Mouse (Mus musculus): ENCODE measurements around the gene Cacna1s. TPM values are rescaled to one million over a fixed set of nuclear protein-coding genes. Genes with fewer than 3 reads are reported as not detected.

Cacna1s gene
- polyA plus RNA-seq, 1 experiment from 2014 or later: 0.17 TPM

DNA sequence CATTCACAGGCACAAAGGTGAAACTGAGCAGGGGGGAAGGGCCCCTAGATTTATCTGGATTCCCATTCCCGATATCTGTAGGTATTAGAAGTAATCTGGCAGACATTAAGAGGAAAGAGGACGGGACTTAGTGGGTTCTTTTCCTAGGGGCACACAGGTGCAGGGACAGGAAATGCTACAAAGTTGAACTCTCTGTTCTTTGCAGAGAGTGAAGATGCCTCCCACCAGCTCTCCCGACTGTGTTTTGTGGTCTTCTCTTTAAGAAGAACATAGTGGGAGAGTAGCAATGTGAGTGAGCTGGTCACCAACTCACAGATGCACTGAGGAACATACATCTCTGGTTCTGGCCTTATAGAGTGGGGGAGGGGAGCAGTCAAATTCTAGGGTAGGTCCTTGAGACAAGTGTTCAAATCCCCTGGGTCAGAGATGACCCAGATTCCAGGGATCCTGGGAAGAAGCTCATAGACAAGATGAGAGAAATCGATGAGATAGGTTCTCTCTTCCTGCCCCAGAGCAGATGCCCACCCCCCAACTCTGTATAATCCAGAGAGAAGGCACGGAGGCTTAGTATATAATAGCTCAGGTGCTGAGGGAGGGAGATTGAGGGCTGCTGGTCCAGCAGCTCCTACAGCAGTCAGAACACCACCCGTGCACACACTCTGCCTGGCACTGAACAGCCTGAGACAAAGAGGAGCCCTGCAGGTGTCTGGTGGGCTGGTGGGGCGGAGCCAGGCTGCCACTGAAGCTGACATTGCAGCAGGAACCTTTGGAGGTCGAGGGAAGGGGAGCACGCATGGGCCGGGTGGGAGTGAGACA, 80.0 kb downstream of the Cacna1s start:
- H3K9me3 ChIP-seq (ENCODE audit: control insufficient read depth, low read length): no peaks in the 10 kb centered on the region
- peak overlapping the region; percentile 77 for H3K4me2 ChIP-seq (ENCODE audit: low read depth, severe bottlenecking)
- peaks cover 67% of the 10 kb centered on the region for H3K4me1 ChIP-seq (ENCODE audit: control insufficient read depth, insufficient read depth, low read length)
- no peaks in the 10 kb centered on the region for H3K27me3 ChIP-seq (ENCODE audit: control insufficient read depth, insufficient read depth, low read length)
- no peak overlapping the region for H3K27ac ChIP-seq (replicated peaks; ENCODE audit: low read depth, low read length)
- H3K9ac ChIP-seq (ENCODE audit: low read length): peak overlapping the region; percentile 73; the same call in 1 of the 2 replicates
- WGBS: 34% methylated on average over 10 of the region's 10 CpGs
- DNase-seq (ENCODE audit: low spot score) (peak; percentile 25), ATAC-seq (ENCODE audit: insufficient number of reproducible peaks, low FRiP score, low TSS enrichment, low read depth) (no peak)
- H3K4me3 ChIP-seq (ENCODE audit: low read depth, low read length): peak overlapping the region; percentile 80
- H3K36me3 ChIP-seq (ENCODE audit: control insufficient read depth, insufficient read depth, low read length): no peaks in the 10 kb centered on the region

DNA sequence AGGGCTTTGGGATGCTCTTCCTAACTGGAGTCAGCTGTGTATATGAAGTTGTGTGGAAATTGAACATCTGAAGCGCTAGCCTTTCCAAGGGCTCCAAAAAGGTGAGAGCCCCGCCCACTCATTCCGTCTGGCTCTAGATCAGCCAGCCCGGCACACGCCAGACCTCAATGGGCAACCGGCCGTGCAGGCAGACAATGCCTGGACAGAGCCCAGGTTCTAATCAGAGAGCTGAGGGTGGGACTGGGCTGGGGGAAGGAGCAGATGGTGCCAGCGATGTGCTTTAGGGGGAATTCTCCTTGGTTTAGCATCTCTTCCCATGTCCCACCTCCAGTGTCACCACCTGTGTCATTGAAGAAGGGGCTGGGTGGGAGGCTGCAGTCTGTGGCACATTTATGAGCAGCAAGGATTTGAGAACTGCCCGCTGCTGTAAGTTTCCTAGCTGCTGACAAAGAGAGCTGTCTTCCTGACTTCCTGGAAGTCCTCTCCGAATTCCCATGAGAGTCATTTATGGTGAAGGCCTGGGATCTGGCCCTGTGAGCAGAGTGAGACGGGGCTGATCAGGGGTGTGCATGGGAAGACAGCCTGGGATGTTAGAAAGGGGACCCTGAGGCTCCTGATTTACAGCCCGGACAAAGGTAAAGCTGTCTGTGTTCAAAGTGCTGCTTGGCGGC, 81.2 kb downstream of the Cacna1s start:
- ATAC-seq (ENCODE audit: insufficient number of reproducible peaks, low FRiP score, low TSS enrichment, low read depth): no peak
- Histone ChIP-seq H3K4me3 (ENCODE audit: low read depth, low read length) (no peak overlapping the region), H3K27me3 (ENCODE audit: control insufficient read depth, insufficient read depth, low read length) (no peaks in the 10 kb centered on the region)

DNA sequence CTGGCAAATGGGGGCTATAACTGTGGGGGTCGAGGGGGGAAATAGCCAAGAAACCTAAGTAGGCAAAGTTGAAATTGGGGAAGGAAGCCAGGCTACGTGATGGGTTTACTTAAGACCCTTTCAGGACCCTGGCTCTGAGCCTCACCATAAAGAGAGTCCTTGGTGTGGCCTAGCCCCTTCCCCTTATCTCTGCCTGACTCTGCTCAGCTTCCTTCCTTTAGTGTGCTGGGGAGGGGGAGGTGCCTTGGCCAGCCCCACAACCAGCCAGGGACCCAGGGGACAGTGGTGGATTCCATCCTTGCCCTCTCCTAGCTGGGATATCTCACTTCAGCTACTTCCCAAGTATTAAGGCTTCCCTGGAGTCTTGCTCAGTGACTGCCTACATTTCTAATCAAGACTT, 82.0 kb downstream of the Cacna1s start:
- no peak for DNase-seq (ENCODE audit: low spot score)
- 55% methylated on average over 2 of the region's 2 CpGs for WGBS
- Histone ChIP-seq H3K9me3 (ENCODE audit: control insufficient read depth, low read length) (no peaks in the 10 kb centered on the region), H3K4me1 (ENCODE audit: control insufficient read depth, insufficient read depth, low read length) (peaks cover 81% of the 10 kb centered on the region), H3K27me3 (ENCODE audit: control insufficient read depth, insufficient read depth, low read length) (no peaks in the 10 kb centered on the region), H3K36me3 (ENCODE audit: control insufficient read depth, insufficient read depth, low read length) (no peaks in the 10 kb centered on the region), H3K4me3 (ENCODE audit: low read depth, low read length) (no peak overlapping the region), H3K9ac (ENCODE audit: low read length) (no peak overlapping the region), H3K27ac (replicated peaks; ENCODE audit: low read depth, low read length) (no peak overlapping the region), H3K4me2 (ENCODE audit: low read depth, severe bottlenecking) (no peak overlapping the region)
- no peak for ATAC-seq (ENCODE audit: insufficient number of reproducible peaks, low FRiP score, low TSS enrichment, low read depth)

More for the DNA sequence above, 81.2 kb downstream of the Cacna1s start:
- H3K4me2 ChIP-seq (ENCODE audit: low read depth, severe bottlenecking): peak overlapping the region; percentile 20; the same call in 1 of the 2 replicates
- peaks cover 78% of the 10 kb centered on the region for H3K4me1 ChIP-seq (ENCODE audit: control insufficient read depth, insufficient read depth, low read length)
- H3K27ac ChIP-seq (replicated peaks; ENCODE audit: low read depth, low read length): no peak overlapping the region
- H3K36me3 ChIP-seq (ENCODE audit: control insufficient read depth, insufficient read depth, low read length): no peaks in the 10 kb centered on the region
- no peak overlapping the region for H3K9ac ChIP-seq (ENCODE audit: low read length)
- peak; percentile 27 for DNase-seq (ENCODE audit: low spot score)
- WGBS: 34% methylated on average over 13 of the region's 13 CpGs
- H3K9me3 ChIP-seq (ENCODE audit: control insufficient read depth, low read length): no peaks in the 10 kb centered on the region

DNA sequence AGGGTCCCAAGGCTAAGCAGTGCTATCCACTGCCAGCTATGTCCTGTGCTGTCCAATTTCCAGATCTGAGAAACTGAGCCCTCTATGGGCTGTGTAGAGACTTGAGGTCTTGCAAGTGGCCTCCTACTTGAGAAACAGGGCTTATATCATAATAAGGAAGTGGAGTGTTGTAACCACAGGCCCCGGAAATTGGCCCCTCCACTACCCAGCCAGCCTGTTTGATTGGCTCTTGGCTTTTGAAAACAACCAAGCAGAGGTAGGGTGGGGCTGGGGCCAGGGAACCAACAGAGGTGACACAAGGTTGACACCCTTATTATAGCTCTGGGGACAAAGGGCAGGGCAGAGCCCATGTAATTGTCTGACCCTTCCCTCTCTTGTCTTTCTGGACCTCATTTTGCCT, 82.5 kb downstream of the Cacna1s start:
- no peaks in the 10 kb centered on the region for H3K9me3 ChIP-seq (ENCODE audit: control insufficient read depth, low read length)
- H3K9ac ChIP-seq (ENCODE audit: low read length): no peak overlapping the region
- H3K27me3 ChIP-seq (ENCODE audit: control insufficient read depth, insufficient read depth, low read length): no peaks in the 10 kb centered on the region
- no peak overlapping the region for H3K4me3 ChIP-seq (ENCODE audit: low read depth, low read length)
- DNase-seq (ENCODE audit: low spot score): no peak
- H3K27ac ChIP-seq (replicated peaks; ENCODE audit: low read depth, low read length): no peak overlapping the region
- peaks cover 79% of the 10 kb centered on the region for H3K4me1 ChIP-seq (ENCODE audit: control insufficient read depth, insufficient read depth, low read length)
- no peak for ATAC-seq (ENCODE audit: insufficient number of reproducible peaks, low FRiP score, low TSS enrichment, low read depth)
- WGBS: 23% methylated on average over 1 of the region's 1 CpGs
- no peak overlapping the region for H3K4me2 ChIP-seq (ENCODE audit: low read depth, severe bottlenecking)
- no peaks in the 10 kb centered on the region for H3K36me3 ChIP-seq (ENCODE audit: control insufficient read depth, insufficient read depth, low read length)

DNA sequence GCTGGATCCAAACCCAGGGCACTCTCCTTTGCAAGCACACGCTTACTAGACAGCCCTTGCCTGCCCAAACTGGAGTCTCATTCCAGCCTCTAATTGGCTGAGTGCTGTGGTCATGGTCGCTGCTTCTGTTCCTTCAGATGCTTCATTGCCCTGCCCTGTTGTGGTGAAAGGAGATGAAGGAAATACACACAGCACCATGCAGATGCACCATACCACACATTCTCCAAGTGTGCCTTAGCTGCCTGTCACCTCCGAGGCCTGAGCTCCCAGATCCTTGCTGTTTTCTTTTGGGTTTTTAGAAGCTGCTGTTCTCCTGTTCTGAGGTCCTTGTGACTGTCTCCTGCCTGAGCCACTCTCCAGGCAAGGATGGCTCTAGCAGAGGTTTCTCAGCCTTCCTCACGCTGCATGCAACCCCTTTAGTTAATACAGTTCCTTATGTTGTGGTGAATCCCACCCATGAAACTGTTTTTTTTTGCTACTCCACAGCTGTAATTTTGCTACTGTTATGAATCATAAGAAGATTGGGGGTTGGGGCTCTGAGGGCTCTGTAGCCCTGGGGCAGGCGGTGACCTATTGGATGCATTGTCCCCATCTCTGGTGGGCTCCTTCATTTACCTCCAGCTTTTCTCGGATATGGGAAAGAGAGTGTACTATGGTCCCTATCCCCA, 83.4 kb downstream of the Cacna1s start:
- Histone ChIP-seq H3K36me3 (ENCODE audit: control insufficient read depth, insufficient read depth, low read length) (no peaks in the 10 kb centered on the region), H3K9me3 (ENCODE audit: control insufficient read depth, low read length) (no peaks in the 10 kb centered on the region), H3K4me3 (ENCODE audit: low read depth, low read length) (no peak overlapping the region), H3K9ac (ENCODE audit: low read length) (peak overlapping the region; percentile 17; the same call in 1 of the 2 replicates), H3K4me1 (ENCODE audit: control insufficient read depth, insufficient read depth, low read length) (peaks cover 76% of the 10 kb centered on the region), H3K27me3 (ENCODE audit: control insufficient read depth, insufficient read depth, low read length) (no peaks in the 10 kb centered on the region), H3K27ac (replicated peaks; ENCODE audit: low read depth, low read length) (peak overlapping the region; percentile 78), H3K4me2 (ENCODE audit: low read depth, severe bottlenecking) (peak overlapping the region; percentile 11; the same call in 1 of the 2 replicates)
- DNase-seq (ENCODE audit: low spot score) (no peak), ATAC-seq (ENCODE audit: insufficient number of reproducible peaks, low FRiP score, low TSS enrichment, low read depth) (no peak)
- 70% methylated on average over 6 of the region's 6 CpGs for WGBS

DNA sequence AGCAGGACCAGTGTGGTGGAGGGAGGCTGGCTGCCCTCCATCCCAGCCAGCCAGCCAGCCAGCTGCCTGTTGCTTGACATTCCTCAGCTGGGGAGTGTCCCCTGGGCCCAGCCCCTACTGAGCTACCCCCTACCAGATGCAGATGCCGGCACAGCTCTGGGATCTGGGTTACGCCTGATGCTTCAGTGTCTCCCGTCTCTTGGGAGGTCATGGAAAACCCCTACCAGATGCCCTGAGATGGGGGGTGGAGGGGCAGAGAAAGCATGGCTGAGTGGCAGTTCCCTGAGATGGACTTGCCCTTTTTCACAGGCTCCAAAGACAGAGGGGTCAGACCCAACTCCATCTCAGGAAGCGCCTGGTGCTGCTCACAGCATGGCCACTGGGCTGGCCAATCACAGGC, 84.0 kb downstream of the Cacna1s start:
- DNase-seq (ENCODE audit: low spot score) (peak; percentile 46), ATAC-seq (ENCODE audit: insufficient number of reproducible peaks, low FRiP score, low TSS enrichment, low read depth) (no peak)
- 31% methylated on average over 4 of the region's 4 CpGs for WGBS
- Histone ChIP-seq H3K27ac (replicated peaks; ENCODE audit: low read depth, low read length) (peak overlapping the region; percentile 78), H3K4me1 (ENCODE audit: control insufficient read depth, insufficient read depth, low read length) (peaks cover 76% of the 10 kb centered on the region), H3K9ac (ENCODE audit: low read length) (0 out of 2 replicates have a peak overlapping the region, but pooled peaks have one; percentile 14), H3K4me2 (ENCODE audit: low read depth, severe bottlenecking) (peak overlapping the region; percentile 24), H3K4me3 (ENCODE audit: low read depth, low read length) (no peak overlapping the region), H3K36me3 (ENCODE audit: control insufficient read depth, insufficient read depth, low read length) (no peaks in the 10 kb centered on the region), H3K27me3 (ENCODE audit: control insufficient read depth, insufficient read depth, low read length) (no peaks in the 10 kb centered on the region), H3K9me3 (ENCODE audit: control insufficient read depth, low read length) (no peaks in the 10 kb centered on the region)

DNA sequence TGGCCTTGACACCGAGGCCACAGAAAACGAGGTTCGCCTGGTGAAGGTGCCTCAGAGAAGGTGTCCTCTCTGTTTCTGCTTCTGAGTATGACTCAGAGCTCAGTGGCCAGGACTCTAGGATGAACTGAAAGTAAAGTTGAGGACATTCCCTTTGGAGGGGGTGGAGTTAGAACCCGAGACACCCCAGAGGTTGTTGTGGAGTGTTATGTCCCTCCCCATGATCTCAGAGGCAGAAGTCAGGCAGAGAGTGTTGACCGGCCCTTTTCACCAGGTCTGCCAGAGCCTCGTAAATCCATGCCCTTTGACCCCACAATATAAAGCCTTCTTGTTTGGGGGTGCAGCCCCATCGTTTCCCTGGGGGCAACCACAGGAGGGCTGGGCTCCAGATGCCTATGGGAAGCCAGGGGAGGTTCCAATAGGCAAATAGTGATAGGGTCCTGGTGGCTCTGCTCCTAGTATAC, 84.6 kb downstream of the Cacna1s start:
- Histone ChIP-seq H3K9ac (ENCODE audit: low read length) (no peak overlapping the region), H3K9me3 (ENCODE audit: control insufficient read depth, low read length) (no peaks in the 10 kb centered on the region), H3K4me2 (ENCODE audit: low read depth, severe bottlenecking) (peak overlapping the region; percentile 24), H3K4me1 (ENCODE audit: control insufficient read depth, insufficient read depth, low read length) (peaks cover 76% of the 10 kb centered on the region), H3K27me3 (ENCODE audit: control insufficient read depth, insufficient read depth, low read length) (no peaks in the 10 kb centered on the region), H3K36me3 (ENCODE audit: control insufficient read depth, insufficient read depth, low read length) (no peaks in the 10 kb centered on the region), H3K27ac (replicated peaks; ENCODE audit: low read depth, low read length) (peak overlapping the region; percentile 78), H3K4me3 (ENCODE audit: low read depth, low read length) (no peak overlapping the region)
- ATAC-seq (ENCODE audit: insufficient number of reproducible peaks, low FRiP score, low TSS enrichment, low read depth) (0 out of 2 replicates have a peak, but pooled peaks have one; percentile 19), DNase-seq (ENCODE audit: low spot score) (peak; percentile 69)
- 17% methylated on average over 7 of the region's 7 CpGs for WGBS

DNA sequence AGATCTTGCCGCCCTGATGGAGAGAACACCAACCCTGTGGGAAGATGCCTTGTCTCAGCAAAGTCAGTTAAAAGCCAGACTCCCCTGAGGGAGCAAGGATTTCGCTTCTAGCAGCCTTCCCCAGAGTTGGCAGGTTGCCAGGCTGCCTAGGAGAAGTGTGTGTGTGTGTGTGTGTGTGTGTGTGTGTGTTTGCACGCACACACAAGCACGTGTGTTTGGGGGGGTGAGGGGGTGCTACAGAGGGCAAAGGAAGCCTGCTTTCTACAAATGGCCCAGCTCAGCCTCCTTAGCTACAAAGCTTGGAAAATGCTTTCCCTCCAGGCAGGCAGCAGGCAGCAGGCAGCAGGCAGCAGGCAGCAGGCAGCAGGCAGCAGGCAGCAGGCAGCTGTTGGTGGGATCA, 85.0 kb downstream of the Cacna1s start:
- DNase-seq (ENCODE audit: low spot score) (peak; percentile 78), ATAC-seq (ENCODE audit: insufficient number of reproducible peaks, low FRiP score, low TSS enrichment, low read depth) (no peak)
- Histone ChIP-seq H3K27ac (replicated peaks; ENCODE audit: low read depth, low read length) (peak overlapping the region; percentile 78), H3K9ac (ENCODE audit: low read length) (no peak overlapping the region), H3K27me3 (ENCODE audit: control insufficient read depth, insufficient read depth, low read length) (no peaks in the 10 kb centered on the region), H3K9me3 (ENCODE audit: control insufficient read depth, low read length) (no peaks in the 10 kb centered on the region), H3K36me3 (ENCODE audit: control insufficient read depth, insufficient read depth, low read length) (no peaks in the 10 kb centered on the region), H3K4me2 (ENCODE audit: low read depth, severe bottlenecking) (peak overlapping the region; percentile 24), H3K4me1 (ENCODE audit: control insufficient read depth, insufficient read depth, low read length) (peaks cover 73% of the 10 kb centered on the region), H3K4me3 (ENCODE audit: low read depth, low read length) (no peak overlapping the region)
- WGBS: 5% methylated on average over 4 of the region's 4 CpGs

Measured in limb, embryonic 11.5 days (tissue).